Mouse (Mus musculus): ENCODE results near the gene Max. TPM values are rescaled to one million over a fixed set of nuclear protein-coding genes. Genes with fewer than 3 reads are reported as not detected.

Gene Max
- polyA plus RNA-seq, 1 experiment from 2014 or later = 109 TPM

GRCm38 (mm10) chr12:76931739-76932687, 30.0 kb downstream of the Max start:
- Histone ChIP-seq H3K27ac (ENCODE audit: low read depth, low read length) (no peak overlapping the region), H3K36me3 (ENCODE audit: control insufficient read depth, insufficient read depth, low read length) (peaks cover 24% of the 10 kb centered on the region), H3K4me3 (ENCODE audit: low read depth, low read length) (no peak overlapping the region), H3K4me1 (ENCODE audit: control insufficient read depth, insufficient read depth, low read length) (no peaks in the 10 kb centered on the region), H3K27me3 (replicated peaks; ENCODE audit: control insufficient read depth, insufficient read depth, low read length) (no peaks in the 10 kb centered on the region), H3K9ac (ENCODE audit: low read length) (no peak overlapping the region), H3K9me3 (replicated peaks; ENCODE audit: control insufficient read depth, low read length) (no peaks in the 10 kb centered on the region), H3K4me2 (ENCODE audit: low read length) (no peak overlapping the region)
- DNase-seq (ENCODE audit: low spot score) = no peak
- no peak for ATAC-seq
- 87% methylated on average over 14 of the region's 14 CpGs for WGBS

DNA sequence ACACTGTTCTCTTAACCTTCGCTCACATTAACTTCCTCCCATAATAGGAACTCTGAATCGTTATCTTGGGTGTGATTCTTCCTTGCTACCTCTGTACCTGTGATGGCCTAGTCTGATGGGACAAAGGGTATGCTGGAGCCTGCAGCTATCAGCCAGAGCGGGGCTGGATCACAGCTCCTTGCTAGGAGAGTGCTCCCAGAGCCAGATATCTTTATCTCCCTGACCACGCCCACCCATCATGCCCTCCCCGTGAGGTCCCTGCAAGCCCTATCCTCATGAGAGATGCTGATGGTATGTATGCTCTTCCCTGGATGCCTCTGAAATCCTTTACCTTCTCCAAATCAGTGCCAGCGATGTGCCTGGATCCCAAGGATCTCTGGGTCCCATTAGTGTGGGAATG, 31.8 kb downstream of the Max start:
- Histone ChIP-seq H3K36me3 (ENCODE audit: control insufficient read depth, insufficient read depth, low read length) (peaks cover 7% of the 10 kb centered on the region; the same call in 1 of the 2 replicates), H3K9me3 (replicated peaks; ENCODE audit: control insufficient read depth, low read length) (no peaks in the 10 kb centered on the region), H3K4me1 (ENCODE audit: control insufficient read depth, insufficient read depth, low read length) (no peaks in the 10 kb centered on the region), H3K27me3 (replicated peaks; ENCODE audit: control insufficient read depth, insufficient read depth, low read length) (no peaks in the 10 kb centered on the region), H3K4me3 (ENCODE audit: low read depth, low read length) (no peak overlapping the region), H3K4me2 (ENCODE audit: low read length) (no peak overlapping the region), H3K27ac (ENCODE audit: low read depth, low read length) (no peak overlapping the region), H3K9ac (ENCODE audit: low read length) (no peak overlapping the region)
- no peak for ATAC-seq
- DNase-seq (ENCODE audit: low spot score) = no peak
- WGBS = 74% methylated on average over 6 of the region's 6 CpGs

- ATAC-seq (no peak), DNase-seq (ENCODE audit: low spot score) (no peak)
- no peak overlapping the region for H3K4me3 ChIP-seq (ENCODE audit: low read depth, low read length)
- WGBS = 56% methylated on average over 10 of the region's 10 CpGs
- H3K36me3 ChIP-seq (ENCODE audit: control insufficient read depth, insufficient read depth, low read length) = peaks cover 6% of the 10 kb centered on the region; the same call in 1 of the 2 replicates
- no peak overlapping the region for H3K4me2 ChIP-seq (ENCODE audit: low read length)
- H3K9me3 ChIP-seq (replicated peaks; ENCODE audit: control insufficient read depth, low read length) = no peaks in the 10 kb centered on the region
- H3K27me3 ChIP-seq (replicated peaks; ENCODE audit: control insufficient read depth, insufficient read depth, low read length) = no peaks in the 10 kb centered on the region
- no peak overlapping the region for H3K27ac ChIP-seq (ENCODE audit: low read depth, low read length)
- no peak overlapping the region for H3K9ac ChIP-seq (ENCODE audit: low read length)
- H3K4me1 ChIP-seq (ENCODE audit: control insufficient read depth, insufficient read depth, low read length) = no peaks in the 10 kb centered on the region
These were observed 34.5 kb downstream of the Max start for GRCm38 (mm10) chr12:76927539-76927938.

DNA sequence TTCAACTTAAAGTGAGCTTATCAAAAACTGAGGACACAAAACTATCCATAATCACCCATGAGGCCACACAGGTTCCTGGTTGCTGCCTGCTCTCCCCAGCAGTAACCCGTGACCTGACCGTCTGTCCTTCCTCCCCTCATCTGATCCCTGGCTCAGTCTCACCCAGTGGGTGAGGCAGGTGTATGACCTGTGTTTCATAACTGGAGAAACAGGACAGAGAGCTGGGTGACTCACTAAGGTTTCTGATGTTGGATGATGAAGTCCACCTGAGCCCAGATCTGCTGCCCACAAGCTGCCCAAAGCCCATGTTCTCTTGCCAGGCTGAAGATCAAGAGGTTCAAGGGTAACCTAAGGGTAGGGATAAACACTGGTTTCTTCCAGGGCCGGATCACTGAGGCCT, 35.0 kb downstream of the Max start:
- Histone ChIP-seq H3K4me3 (ENCODE audit: low read depth, low read length) (no peak overlapping the region), H3K4me1 (ENCODE audit: control insufficient read depth, insufficient read depth, low read length) (no peaks in the 10 kb centered on the region), H3K9ac (ENCODE audit: low read length) (no peak overlapping the region), H3K27ac (ENCODE audit: low read depth, low read length) (no peak overlapping the region), H3K9me3 (replicated peaks; ENCODE audit: control insufficient read depth, low read length) (no peaks in the 10 kb centered on the region), H3K36me3 (ENCODE audit: control insufficient read depth, insufficient read depth, low read length) (peaks cover 4% of the 10 kb centered on the region; the same call in 1 of the 2 replicates), H3K27me3 (replicated peaks; ENCODE audit: control insufficient read depth, insufficient read depth, low read length) (no peaks in the 10 kb centered on the region), H3K4me2 (ENCODE audit: low read length) (no peak overlapping the region)
- DNase-seq (ENCODE audit: low spot score) (no peak), ATAC-seq (no peak)
- 90% methylated on average over 3 of the region's 3 CpGs for WGBS

- no peak overlapping the region for H3K27ac ChIP-seq (ENCODE audit: low read depth, low read length)
These were observed 35.6 kb downstream of the Max start for GRCm38 (mm10) chr12:76926338-76926945.

GRCm38 (mm10) chr12:76924904-76925604, 36.9 kb downstream of the Max start:
- no peak overlapping the region for H3K27ac ChIP-seq (ENCODE audit: low read depth, low read length)
- no peak overlapping the region for H3K9ac ChIP-seq (ENCODE audit: low read length)
- WGBS = 91% methylated on average over 10 of the region's 10 CpGs
- H3K4me3 ChIP-seq (ENCODE audit: low read depth, low read length) = no peak overlapping the region
- no peak for DNase-seq (ENCODE audit: low spot score)
- H3K9me3 ChIP-seq (replicated peaks; ENCODE audit: control insufficient read depth, low read length) = no peaks in the 10 kb centered on the region
- H3K4me1 ChIP-seq (ENCODE audit: control insufficient read depth, insufficient read depth, low read length) = no peaks in the 10 kb centered on the region
- peaks cover 9% of the 10 kb centered on the region for H3K36me3 ChIP-seq (ENCODE audit: control insufficient read depth, insufficient read depth, low read length)
- H3K27me3 ChIP-seq (replicated peaks; ENCODE audit: control insufficient read depth, insufficient read depth, low read length) = no peaks in the 10 kb centered on the region
- no peak for ATAC-seq
- H3K4me2 ChIP-seq (ENCODE audit: low read length) = no peak overlapping the region

More at GRCm38 (mm10) chr12:76926338-76926945, 35.6 kb downstream of the Max start:
- H3K27me3 ChIP-seq (replicated peaks; ENCODE audit: control insufficient read depth, insufficient read depth, low read length) = no peaks in the 10 kb centered on the region
- H3K36me3 ChIP-seq (ENCODE audit: control insufficient read depth, insufficient read depth, low read length) = peaks cover 3% of the 10 kb centered on the region; the same call in 1 of the 2 replicates
- no peaks in the 10 kb centered on the region for H3K9me3 ChIP-seq (replicated peaks; ENCODE audit: control insufficient read depth, low read length)
- no peak overlapping the region for H3K4me3 ChIP-seq (ENCODE audit: low read depth, low read length)
- H3K4me1 ChIP-seq (ENCODE audit: control insufficient read depth, insufficient read depth, low read length) = no peaks in the 10 kb centered on the region
- DNase-seq (ENCODE audit: low spot score) = no peak
- H3K9ac ChIP-seq (ENCODE audit: low read length) = no peak overlapping the region
- 82% methylated on average over 10 of the region's 10 CpGs for WGBS
- no peak overlapping the region for H3K4me2 ChIP-seq (ENCODE audit: low read length)
- no peak for ATAC-seq

DNA sequence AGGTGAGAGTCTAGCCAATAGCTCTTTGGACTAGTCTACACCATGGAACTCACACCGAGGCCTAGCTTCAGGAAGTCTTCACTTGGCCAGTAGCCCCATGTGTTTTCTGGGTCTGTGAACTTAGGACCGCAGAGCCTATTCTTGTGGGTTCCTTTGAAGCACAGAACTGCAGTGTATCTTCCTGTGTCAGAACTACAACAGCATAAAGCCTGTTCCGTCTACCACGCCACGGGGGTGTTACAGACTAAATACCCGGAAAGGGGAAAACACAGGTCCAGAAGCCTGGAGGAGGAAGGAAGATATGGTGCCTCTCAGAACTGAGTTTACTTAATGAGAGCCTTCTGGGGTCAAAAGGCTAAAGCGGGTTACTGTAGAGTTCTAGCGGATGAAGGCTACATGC, 38.9 kb downstream of the Max start:
- no peaks in the 10 kb centered on the region for H3K4me1 ChIP-seq (ENCODE audit: control insufficient read depth, insufficient read depth, low read length)
- H3K27me3 ChIP-seq (replicated peaks; ENCODE audit: control insufficient read depth, insufficient read depth, low read length) = no peaks in the 10 kb centered on the region
- no peak for DNase-seq (ENCODE audit: low spot score)
- no peak overlapping the region for H3K9ac ChIP-seq (ENCODE audit: low read length)
- WGBS = 92% methylated on average over 8 of the region's 8 CpGs
- no peak overlapping the region for H3K4me2 ChIP-seq (ENCODE audit: low read length)
- H3K27ac ChIP-seq (ENCODE audit: low read depth, low read length) = no peak overlapping the region
- peaks cover 9% of the 10 kb centered on the region; the same call in 1 of the 2 replicates for H3K36me3 ChIP-seq (ENCODE audit: control insufficient read depth, insufficient read depth, low read length)
- H3K9me3 ChIP-seq (replicated peaks; ENCODE audit: control insufficient read depth, low read length) = no peaks in the 10 kb centered on the region
- H3K4me3 ChIP-seq (ENCODE audit: low read depth, low read length) = no peak overlapping the region
- no peak for ATAC-seq

GRCm38 (mm10) chr12:76920990-76921389, 41.0 kb downstream of the Max start:
- ATAC-seq = no peak

More at GRCm38 (mm10) chr12:76920990-76921389, 41.0 kb downstream of the Max start:
- Histone ChIP-seq H3K4me3 (ENCODE audit: low read depth, low read length) (no peak overlapping the region), H3K9ac (ENCODE audit: low read length) (no peak overlapping the region), H3K4me1 (ENCODE audit: control insufficient read depth, insufficient read depth, low read length) (no peaks in the 10 kb centered on the region), H3K36me3 (ENCODE audit: control insufficient read depth, insufficient read depth, low read length) (peaks cover 16% of the 10 kb centered on the region), H3K4me2 (ENCODE audit: low read length) (no peak overlapping the region), H3K27me3 (replicated peaks; ENCODE audit: control insufficient read depth, insufficient read depth, low read length) (no peaks in the 10 kb centered on the region), H3K27ac (ENCODE audit: low read depth, low read length) (no peak overlapping the region), H3K9me3 (replicated peaks; ENCODE audit: control insufficient read depth, low read length) (no peaks in the 10 kb centered on the region)
- no peak for DNase-seq (ENCODE audit: low spot score)
- WGBS = 82% methylated on average over 8 of the region's 8 CpGs

All from forebrain, embryonic 14.5 days (tissue).